Mouse (Mus musculus) intestine, postnatal 0 days (tissue): ENCODE measurements around the gene Fam83e. TPM values are rescaled to one million over a fixed set of nuclear protein-coding genes. Genes with fewer than 3 reads are reported as not detected.

Source experiments
- ATAC-seq: fragments of 200-750 bp; cut with Nextera tagmentation; 2 replicates; pipeline ENCODE4 v1.8.0; 2017; ENCODE audit warnings: mild to moderate bottlenecking, moderate TSS enrichment, moderate library complexity
- H3K27ac ChIP-seq: fragments of 300-500 bp; sonication (generic); 2 replicates; pipeline ENCODE4 v1.5.1; 2014; ENCODE audit warnings: mild to moderate bottlenecking, low read depth, low read length, moderate library complexity
- H3K27me3 ChIP-seq: fragments of 300-500 bp; sonication (generic); replicated peaks from 2 replicates; pipeline ENCODE4 v1.6.1; 2014; ENCODE audit warnings: low read length, mixed read lengths; ENCODE audit not compliant: control insufficient read depth, insufficient read depth
- H3K36me3 ChIP-seq: fragments of 300-500 bp; sonication (generic); 2 replicates; pipeline ENCODE4 v1.6.1; 2014; ENCODE audit warnings: mild to moderate bottlenecking, moderate library complexity; ENCODE audit not compliant: control insufficient read depth, insufficient read depth
- H3K4me1 ChIP-seq: fragments of 300-500 bp; sonication (generic); replicated peaks from 2 replicates; pipeline ENCODE4 v1.6.1; 2014; ENCODE audit warnings: antibody characterized with exemption, low read length, mixed read lengths; ENCODE audit not compliant: control insufficient read depth, insufficient read depth
- H3K4me2 ChIP-seq: fragments of 300-500 bp; sonication (generic); replicated peaks from 2 replicates; pipeline ENCODE4 v1.6.1; 2014; ENCODE audit warnings: low read depth, mild to moderate bottlenecking, moderate library complexity
- H3K4me3 ChIP-seq: fragments of 300-500 bp; sonication (generic); 2 replicates; pipeline ENCODE4 v1.5.1; 2014; ENCODE audit warnings: low read depth, low read length
- H3K9ac ChIP-seq: fragments of 300-500 bp; sonication (generic); 2 replicates; pipeline ENCODE4 v1.6.1; 2014; ENCODE audit warnings: mild to moderate bottlenecking, low read depth, low read length
- H3K9me3 ChIP-seq: fragments of 300-500 bp; sonication (generic); 2 replicates; pipeline ENCODE4 v1.6.1; 2016; ENCODE audit warnings: mixed run types; ENCODE audit not compliant: control insufficient read depth
- CTCF ChIP-seq: sonication (generic); IDR thresholded peaks from 2 replicates; pipeline ENCODE4 v1.5.1; 2016; ENCODE audit warnings: low read depth, mild to moderate bottlenecking, control low read depth, antibody characterized with exemption, moderate library complexity
- WGBS: fragments of 180-500 bp; shearing (Covaris S2); extraction: QIAGEN DNeasy Blood & Tissue Kit; methylation state at CpG from one replicate; pipeline ENCODE4 v1.1.7; 2014; 5-methylcytosine and 5-hydroxymethylcytosine counted together
- polyA plus RNA-seq: library from polyadenylated mRNA; unstranded; fragments of >200 nt; fragmentation: Nextera tagmentation; extraction: Ambion mirVana; gene quantifications from 2 replicates; pipeline ENCODE4 v1.2.1, GENCODE M21; 2015

Gene Fam83e
- polyA plus RNA-seq, 1 experiment from 2014 or later: 16.7 TPM

DNA sequence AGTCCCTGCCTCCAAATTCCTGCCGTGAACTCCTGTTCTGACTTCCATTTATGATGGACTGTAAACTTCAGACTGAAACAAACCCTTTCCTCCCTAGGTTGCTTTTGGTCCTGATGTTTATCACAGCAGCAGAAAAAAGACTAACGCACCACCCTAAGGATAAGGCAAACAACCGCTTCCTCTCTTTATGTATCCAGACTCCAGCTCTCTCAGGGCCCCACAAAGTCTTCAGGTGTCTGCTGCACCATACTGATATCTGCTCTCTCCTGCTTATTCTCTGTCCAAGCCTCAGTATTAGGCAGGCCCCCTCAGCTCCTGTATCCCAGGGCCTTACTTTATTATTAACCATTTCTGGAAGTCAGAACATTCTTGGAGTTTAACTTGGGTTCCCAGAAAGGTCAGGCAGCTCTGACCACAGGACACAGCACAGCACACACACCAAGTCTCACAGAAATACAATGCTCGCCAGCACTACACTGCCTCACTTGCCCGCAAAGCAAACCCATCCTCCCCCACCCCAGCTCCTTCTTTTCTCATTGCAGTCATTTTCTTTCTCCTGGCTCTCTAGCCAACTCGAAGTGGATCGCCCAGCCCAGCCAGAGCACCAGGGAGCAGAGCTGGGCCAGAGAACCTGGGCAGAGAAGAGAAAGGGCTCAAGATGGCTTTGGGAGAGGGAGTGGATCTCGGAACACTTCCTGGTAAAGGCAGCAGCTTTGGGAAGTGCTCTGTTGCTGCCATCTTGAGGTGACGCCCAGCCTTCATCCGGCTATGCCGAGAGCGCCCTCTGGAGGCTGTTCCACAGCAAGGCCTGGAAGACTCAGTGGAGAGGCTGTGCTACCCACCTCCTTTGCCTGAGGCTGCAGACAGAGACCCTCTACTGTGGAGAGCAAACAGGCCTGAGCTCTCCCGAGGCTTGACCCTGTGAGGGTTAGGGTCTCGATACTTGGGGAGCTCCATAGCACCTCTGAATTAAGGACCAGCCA, 38.6 kb upstream of the Fam83e start:
- Histone ChIP-seq H3K4me1 (peaks cover 3% of the 10 kb centered on the region; the same call in 1 of the 2 replicates), H3K4me3 (no peak overlapping the region), H3K36me3 (no peaks in the 10 kb centered on the region), H3K9ac (peak overlapping the region; percentile 37; the same call in 1 of the 2 replicates), H3K27ac (peak overlapping the region; percentile 28; the same call in 1 of the 2 replicates), H3K27me3 (peaks cover 32% of the 10 kb centered on the region), H3K4me2 (peak overlapping the region; percentile 49), H3K9me3 (no peaks in the 10 kb centered on the region)
- TF ChIP-seq CTCF: peak; percentile 100
- WGBS: 26% methylated on average over 14 of the region's 14 CpGs
- peak; percentile 23; the same call in 1 of the 2 replicates for ATAC-seq

DNA sequence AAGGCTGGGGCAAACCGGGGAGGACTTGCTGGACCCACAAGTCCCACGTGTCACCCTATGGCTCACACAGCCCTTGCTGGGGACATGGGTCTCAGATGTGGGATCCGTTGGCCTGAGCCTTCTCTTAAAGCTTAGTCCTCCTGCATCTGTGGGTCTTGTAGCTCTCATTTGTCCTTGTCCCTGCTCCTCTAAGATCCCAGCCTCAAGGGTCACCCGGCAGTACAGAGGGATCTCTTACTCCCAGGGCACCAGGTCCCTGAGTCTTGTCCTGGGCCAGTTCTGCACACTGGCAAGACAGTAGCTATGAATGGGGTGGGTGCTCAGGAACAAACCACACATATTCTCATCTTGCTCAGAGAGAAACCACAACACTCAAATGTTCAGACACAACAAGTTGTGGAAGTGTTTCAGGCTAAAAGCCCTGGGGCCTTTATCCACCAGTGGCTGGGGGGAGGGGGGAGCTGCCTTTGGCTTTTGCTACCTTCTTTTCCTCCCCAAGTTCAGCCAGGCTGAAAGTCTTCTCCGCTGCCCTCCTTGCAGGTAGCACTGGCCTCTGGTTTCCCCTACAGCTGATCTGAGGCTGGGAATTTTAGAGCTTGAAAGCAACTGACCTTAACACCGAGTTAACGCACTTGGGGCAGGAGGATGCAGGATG, 37.5 kb upstream of the Fam83e start, which contains the start of gene Ntn5:
Ntn5 (plus strand) TSS at position 627 of the 655 bp plus-strand sequence.
- H3K27me3 ChIP-seq: peaks cover 25% of the 10 kb centered on the region
- peaks cover 3% of the 10 kb centered on the region; the same call in 1 of the 2 replicates for H3K4me1 ChIP-seq
- no peak within 1 kb of the TSS for H3K4me2 ChIP-seq
- no peak for ATAC-seq
- no peak within 1 kb of the TSS for H3K4me3 ChIP-seq
- no peaks in the 10 kb centered on the region for H3K9me3 ChIP-seq
- WGBS: 84% methylated on average over 7 of the region's 7 CpGs
- H3K9ac ChIP-seq: no peak within 1 kb of the TSS
- H3K27ac ChIP-seq: no peak within 1 kb of the TSS
- H3K36me3 ChIP-seq: no peaks in the 10 kb centered on the region
- TF ChIP-seq CTCF: no peak

GRCm38 (mm10) chr7:45685811-45686210, 35.2 kb upstream of the Fam83e start:
- H3K4me1 ChIP-seq: peaks cover 3% of the 10 kb centered on the region; the same call in 1 of the 2 replicates
- no peak overlapping the region for H3K4me3 ChIP-seq
- peaks cover 22% of the 10 kb centered on the region for H3K27me3 ChIP-seq
- WGBS: 43% methylated on average over 10 of the region's 10 CpGs
- TF ChIP-seq CTCF: no peak
- no peak overlapping the region for H3K9ac ChIP-seq
- ATAC-seq: no peak
- H3K4me2 ChIP-seq: no peak overlapping the region
- H3K9me3 ChIP-seq: no peaks in the 10 kb centered on the region
- H3K36me3 ChIP-seq: no peaks in the 10 kb centered on the region
- no peak overlapping the region for H3K27ac ChIP-seq

GRCm38 (mm10) chr7:45686841-45687240, 34.2 kb upstream of the Fam83e start:
- no peak overlapping the region for H3K4me3 ChIP-seq
- H3K27me3 ChIP-seq: peaks cover 26% of the 10 kb centered on the region
- no peak for ATAC-seq
- peaks cover 3% of the 10 kb centered on the region; the same call in 1 of the 2 replicates for H3K4me1 ChIP-seq
- no peak overlapping the region for H3K27ac ChIP-seq
- no peak overlapping the region for H3K4me2 ChIP-seq
- no peak overlapping the region for H3K9ac ChIP-seq
- no peaks in the 10 kb centered on the region for H3K9me3 ChIP-seq
- no peak for TF ChIP-seq CTCF
- H3K36me3 ChIP-seq: no peaks in the 10 kb centered on the region
- 75% methylated on average over 3 of the region's 3 CpGs for WGBS

- H3K4me3 ChIP-seq: no peak overlapping the region
- no peak for TF ChIP-seq CTCF
- no peaks in the 10 kb centered on the region for H3K4me1 ChIP-seq
- no peaks in the 10 kb centered on the region for H3K36me3 ChIP-seq
- H3K9ac ChIP-seq: no peak overlapping the region
- no peak for ATAC-seq
- H3K27ac ChIP-seq: no peak overlapping the region
- peaks cover 19% of the 10 kb centered on the region; the same call in 1 of the 2 replicates for H3K27me3 ChIP-seq
- 66% methylated on average over 6 of the region's 6 CpGs for WGBS
- H3K9me3 ChIP-seq: no peaks in the 10 kb centered on the region
- no peak overlapping the region for H3K4me2 ChIP-seq
Observed at GRCm38 (mm10) chr7:45689099-45689498, 31.9 kb upstream of the Fam83e start.

GRCm38 (mm10) chr7:45689800-45690199, 31.2 kb upstream of the Fam83e start:
- H3K36me3 ChIP-seq: no peaks in the 10 kb centered on the region
- 62% methylated on average over 11 of the region's 11 CpGs for WGBS
- H3K4me2 ChIP-seq: no peak overlapping the region
- no peaks in the 10 kb centered on the region for H3K4me1 ChIP-seq
- H3K4me3 ChIP-seq: no peak overlapping the region
- no peak overlapping the region for H3K27ac ChIP-seq
- no peaks in the 10 kb centered on the region for H3K9me3 ChIP-seq
- H3K27me3 ChIP-seq: peaks cover 13% of the 10 kb centered on the region; the same call in 1 of the 2 replicates
- no peak for ATAC-seq
- no peak for TF ChIP-seq CTCF
- no peak overlapping the region for H3K9ac ChIP-seq
